Mouse (Mus musculus): ENCODE data around the gene Olfr983. TPM values are rescaled to one million over a fixed set of nuclear protein-coding genes. Genes with fewer than 3 reads are reported as not detected.

Olfr983 gene
- polyA plus RNA-seq, 1 experiment from 2014 or later = not detected

DNA sequence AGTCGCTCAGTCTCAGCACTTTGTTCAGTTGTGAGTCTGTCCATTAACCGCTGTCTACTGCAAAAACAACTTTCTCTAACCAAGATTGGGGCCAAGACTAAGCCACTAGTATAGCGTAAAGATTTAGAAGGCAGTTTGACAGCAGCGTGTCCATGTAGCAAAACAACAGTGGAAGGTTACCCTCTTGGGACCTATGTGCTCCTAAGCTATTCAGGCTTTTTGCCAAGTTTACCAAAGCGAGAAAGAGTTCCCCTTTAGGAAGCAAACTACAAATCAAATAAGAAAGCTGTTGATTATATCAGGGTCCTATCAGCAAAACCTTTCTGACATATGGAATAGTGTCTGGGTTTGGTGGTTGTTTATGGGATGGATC lies 23.9 kb upstream of the Olfr983 start:
- DNase-seq (ENCODE audit: low spot score) = no peak
- Histone ChIP-seq H3K27me3 (replicated peaks; ENCODE audit: insufficient read depth, low read length) (no peaks in the 10 kb centered on the region), H3K4me3 (ENCODE audit: low read depth, low read length) (no peak overlapping the region), H3K4me2 (replicated peaks; ENCODE audit: low read depth, low read length) (0 out of 2 replicates have a peak overlapping the region, but pooled peaks have one; percentile 17), H3K9me3 (ENCODE audit: low read length) (no peaks in the 10 kb centered on the region), H3K36me3 (ENCODE audit: insufficient read depth, low read length) (no peaks in the 10 kb centered on the region), H3K9ac (replicated peaks; ENCODE audit: low read depth) (no peak overlapping the region), H3K27ac (ENCODE audit: low read length) (no peak overlapping the region), H3K4me1 (ENCODE audit: insufficient read depth, low read depth, low read length) (no peaks in the 10 kb centered on the region)
- ATAC-seq = no peak
- TF ChIP-seq EP300 (IDR thresholded peaks at IDR 0.05) (no peak), CTCF (IDR thresholded peaks at IDR 0.05) (no peak)
- WGBS = 53% methylated on average over 5 of the region's 5 CpGs

DNA sequence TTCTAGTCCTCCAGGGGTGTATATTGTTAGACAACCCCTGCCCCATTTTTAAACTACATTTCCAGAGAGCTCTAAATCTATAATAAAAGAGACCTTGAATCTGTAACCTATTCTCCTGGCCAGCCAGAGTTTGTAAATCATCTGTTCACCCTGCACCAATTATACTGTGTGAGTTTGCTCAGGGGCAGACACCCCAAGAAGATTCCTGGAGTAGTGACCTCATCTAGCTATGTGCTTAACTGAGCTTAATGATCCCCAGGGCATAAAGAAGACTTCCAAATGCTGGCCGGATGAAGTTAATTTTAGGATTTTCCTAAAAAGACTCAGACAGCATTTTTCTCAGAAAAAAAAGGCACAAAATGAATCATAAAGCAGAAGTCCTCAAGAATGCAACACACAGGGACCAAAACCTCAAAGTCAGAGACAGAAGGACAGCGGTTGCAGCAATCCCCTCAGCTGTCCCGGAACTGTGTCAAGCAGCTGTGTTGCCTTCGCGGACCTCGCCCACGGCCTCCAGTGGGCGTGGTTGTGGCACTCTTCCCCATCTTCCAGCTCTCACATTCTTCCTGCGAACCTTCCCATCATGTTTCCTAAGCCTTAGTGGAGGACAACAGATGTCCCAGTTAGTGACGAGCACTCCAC lies 23.4 kb upstream of the Olfr983 start:
- Histone ChIP-seq H3K4me1 (ENCODE audit: insufficient read depth, low read depth, low read length) (no peaks in the 10 kb centered on the region), H3K4me2 (replicated peaks; ENCODE audit: low read depth, low read length) (peak overlapping the region; percentile 17; the same call in 1 of the 2 replicates), H3K36me3 (ENCODE audit: insufficient read depth, low read length) (no peaks in the 10 kb centered on the region), H3K27ac (ENCODE audit: low read length) (no peak overlapping the region), H3K9me3 (ENCODE audit: low read length) (no peaks in the 10 kb centered on the region), H3K4me3 (ENCODE audit: low read depth, low read length) (no peak overlapping the region), H3K9ac (replicated peaks; ENCODE audit: low read depth) (no peak overlapping the region), H3K27me3 (replicated peaks; ENCODE audit: insufficient read depth, low read length) (no peaks in the 10 kb centered on the region)
- ATAC-seq (peak; percentile 86), DNase-seq (ENCODE audit: low spot score) (peak; percentile 74)
- WGBS = 33% methylated on average over 10 of the region's 10 CpGs
- TF ChIP-seq CTCF (IDR thresholded peaks at IDR 0.05) = no peak
- TF ChIP-seq EP300 (IDR thresholded peaks at IDR 0.05) = no peak

GRCm38 (mm10) chr9:40114106-40114505 lies 20.7 kb upstream of the Olfr983 start, which contains the start of gene Olfr984:
TSS of gene Olfr984 (minus strand) at chr9:40114206.
- Histone ChIP-seq H3K36me3 (ENCODE audit: insufficient read depth, low read length) (no peaks in the 10 kb centered on the region), H3K27ac (ENCODE audit: low read length) (no peak within 1 kb of the TSS), H3K27me3 (replicated peaks; ENCODE audit: insufficient read depth, low read length) (no peaks in the 10 kb centered on the region), H3K9me3 (ENCODE audit: low read length) (no peaks in the 10 kb centered on the region), H3K9ac (replicated peaks; ENCODE audit: low read depth) (no peak within 1 kb of the TSS), H3K4me2 (replicated peaks; ENCODE audit: low read depth, low read length) (no peak within 1 kb of the TSS), H3K4me1 (ENCODE audit: insufficient read depth, low read depth, low read length) (no peaks in the 10 kb centered on the region), H3K4me3 (ENCODE audit: low read depth, low read length) (no peak within 1 kb of the TSS)
- WGBS = 79% methylated on average over 2 of the region's 2 CpGs
- no peak for ATAC-seq
- TF ChIP-seq EP300 (IDR thresholded peaks at IDR 0.05) (no peak), CTCF (IDR thresholded peaks at IDR 0.05) (no peak)
- DNase-seq (ENCODE audit: low spot score) = no peak

DNA sequence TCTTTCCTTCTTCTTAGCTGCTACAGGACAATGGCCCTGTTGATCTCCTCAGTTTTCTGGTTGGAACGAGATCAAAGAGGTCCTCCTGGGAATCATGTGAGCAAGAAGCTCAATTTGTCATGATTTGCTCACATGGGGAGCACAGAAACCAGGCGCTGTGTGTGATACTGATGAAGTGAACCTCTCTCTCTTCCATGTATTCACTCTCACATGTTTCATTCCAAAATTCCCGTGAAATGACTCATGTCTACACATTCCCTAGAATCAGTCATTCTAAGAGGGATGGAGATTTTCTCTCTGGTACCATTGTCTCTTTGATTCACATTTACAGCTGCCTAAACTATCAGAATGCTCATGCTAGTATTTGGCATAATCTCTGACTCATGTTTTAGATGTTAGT lies 1.4 kb upstream of the Olfr983 start:
- DNase-seq (ENCODE audit: low spot score) (no peak), ATAC-seq (no peak)
- no peaks in the 10 kb centered on the region for H3K36me3 ChIP-seq (ENCODE audit: insufficient read depth, low read length)
- no peak for TF ChIP-seq EP300 (IDR thresholded peaks at IDR 0.05)
- TF ChIP-seq CTCF (IDR thresholded peaks at IDR 0.05) = no peak
- H3K4me2 ChIP-seq (replicated peaks; ENCODE audit: low read depth, low read length) = no peak overlapping the region
- no peak overlapping the region for H3K4me3 ChIP-seq (ENCODE audit: low read depth, low read length)
- no peaks in the 10 kb centered on the region for H3K27me3 ChIP-seq (replicated peaks; ENCODE audit: insufficient read depth, low read length)
- no peaks in the 10 kb centered on the region for H3K9me3 ChIP-seq (ENCODE audit: low read length)
- no peak overlapping the region for H3K27ac ChIP-seq (ENCODE audit: low read length)
- no peaks in the 10 kb centered on the region for H3K4me1 ChIP-seq (ENCODE audit: insufficient read depth, low read depth, low read length)
- H3K9ac ChIP-seq (replicated peaks; ENCODE audit: low read depth) = no peak overlapping the region
- WGBS = 59% methylated on average over 3 of the region's 3 CpGs

DNA sequence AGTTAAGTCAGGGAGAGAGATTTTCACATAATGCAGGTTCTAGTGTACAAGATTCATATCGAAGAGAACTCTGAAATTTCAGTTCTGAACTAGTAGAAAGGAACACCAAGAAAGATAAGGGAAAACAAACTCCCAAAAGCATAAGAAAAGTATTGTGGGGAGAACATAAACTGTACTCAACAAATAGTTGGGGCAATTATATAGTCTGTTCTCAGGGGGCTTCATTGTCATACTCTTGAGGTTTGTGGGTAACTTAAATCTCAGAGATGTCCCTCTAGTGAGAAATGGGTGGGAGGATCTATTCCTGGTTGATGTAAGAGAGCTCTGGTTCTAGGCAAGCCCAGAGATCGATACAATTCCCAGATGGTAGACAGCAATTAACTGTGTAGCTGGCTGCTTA lies 19.9 kb downstream of the Olfr983 start, which contains the start of gene Olfr982:
Gene Olfr982, plus strand, starts transcription at position 301 of the 400 bp plus-strand sequence.
- no peak within 1 kb of the TSS for H3K9ac ChIP-seq (replicated peaks; ENCODE audit: low read depth)
- H3K27ac ChIP-seq (ENCODE audit: low read length) = no peak within 1 kb of the TSS
- H3K27me3 ChIP-seq (replicated peaks; ENCODE audit: insufficient read depth, low read length) = no peaks in the 10 kb centered on the region
- H3K4me1 ChIP-seq (ENCODE audit: insufficient read depth, low read depth, low read length) = no peaks in the 10 kb centered on the region
- no peak for TF ChIP-seq EP300 (IDR thresholded peaks at IDR 0.05)
- no peak for TF ChIP-seq CTCF (IDR thresholded peaks at IDR 0.05)
- ATAC-seq (no peak), DNase-seq (ENCODE audit: low spot score) (no peak)
- H3K4me3 ChIP-seq (ENCODE audit: low read depth, low read length) = no peak within 1 kb of the TSS
- WGBS = 77% methylated on average over 2 of the region's 2 CpGs
- H3K36me3 ChIP-seq (ENCODE audit: insufficient read depth, low read length) = no peaks in the 10 kb centered on the region
- H3K4me2 ChIP-seq (replicated peaks; ENCODE audit: low read depth, low read length) = no peak within 1 kb of the TSS
- no peaks in the 10 kb centered on the region for H3K9me3 ChIP-seq (ENCODE audit: low read length)

GRCm38 (mm10) chr9:40050138-40050537 lies 43.3 kb downstream of the Olfr983 start:
- H3K4me3 ChIP-seq (ENCODE audit: low read depth, low read length) = no peak overlapping the region
- TF ChIP-seq EP300 (IDR thresholded peaks at IDR 0.05) (no peak), CTCF (IDR thresholded peaks at IDR 0.05) (no peak)
- DNase-seq (ENCODE audit: low spot score) (no peak), ATAC-seq (no peak)
- H3K4me2 ChIP-seq (replicated peaks; ENCODE audit: low read depth, low read length) = no peak overlapping the region
- H3K9me3 ChIP-seq (ENCODE audit: low read length) = no peaks in the 10 kb centered on the region
- WGBS = 91% methylated on average over 19 of the region's 19 CpGs
- no peaks in the 10 kb centered on the region for H3K36me3 ChIP-seq (ENCODE audit: insufficient read depth, low read length)
- no peak overlapping the region for H3K27ac ChIP-seq (ENCODE audit: low read length)
- no peak overlapping the region for H3K9ac ChIP-seq (replicated peaks; ENCODE audit: low read depth)
- no peaks in the 10 kb centered on the region for H3K27me3 ChIP-seq (replicated peaks; ENCODE audit: insufficient read depth, low read length)
- H3K4me1 ChIP-seq (ENCODE audit: insufficient read depth, low read depth, low read length) = no peaks in the 10 kb centered on the region

Other genes starting within 250 kb of the Olfr983 start
- gene Olfr972, start 227.2 kb downstream of the Olfr983 start, polyA plus RNA-seq (2015; fragmentation: Nextera tagmentation; extraction: Ambion mirVana) = not detected in 2 replicates
- gene Olfr229, start 186.3 kb downstream of the Olfr983 start, polyA plus RNA-seq (2015; fragmentation: Nextera tagmentation; extraction: Ambion mirVana) = not detected in 2 replicates
- not detected in 2 replicates for gene Olfr974, start 156.1 kb downstream of the Olfr983 start, polyA plus RNA-seq (2015; fragmentation: Nextera tagmentation; extraction: Ambion mirVana)
- gene Olfr975, start 141.5 kb downstream of the Olfr983 start, polyA plus RNA-seq (2015; fragmentation: Nextera tagmentation; extraction: Ambion mirVana) = not detected in 2 replicates
- not detected in 2 replicates for gene Olfr976, start 132.5 kb downstream of the Olfr983 start, polyA plus RNA-seq (2015; fragmentation: Nextera tagmentation; extraction: Ambion mirVana)
- gene Olfr978, start 101.5 kb downstream of the Olfr983 start, polyA plus RNA-seq (2015; fragmentation: Nextera tagmentation; extraction: Ambion mirVana) = not detected in 2 replicates
- gene Olfr979, start 90.1 kb downstream of the Olfr983 start, polyA plus RNA-seq (2015; fragmentation: Nextera tagmentation; extraction: Ambion mirVana) = not detected in 2 replicates
- gene Olfr980, start 84.0 kb downstream of the Olfr983 start, polyA plus RNA-seq (2015; fragmentation: Nextera tagmentation; extraction: Ambion mirVana) = not detected in 2 replicates
- not detected in 2 replicates for gene Olfr981, start 72.1 kb downstream of the Olfr983 start, polyA plus RNA-seq (2015; fragmentation: Nextera tagmentation; extraction: Ambion mirVana)
- not detected in 2 replicates for gene Olfr982, start 19.8 kb downstream of the Olfr983 start, polyA plus RNA-seq (2015; fragmentation: Nextera tagmentation; extraction: Ambion mirVana)
- gene Olfr984, start 20.6 kb upstream of the Olfr983 start, polyA plus RNA-seq (2015; fragmentation: Nextera tagmentation; extraction: Ambion mirVana) = not detected in 2 replicates
- gene Olfr985, start 36.6 kb upstream of the Olfr983 start, polyA plus RNA-seq (2015; fragmentation: Nextera tagmentation; extraction: Ambion mirVana) = not detected in 2 replicates
- gene Tmem225, start 54.5 kb upstream of the Olfr983 start, polyA plus RNA-seq (2015; fragmentation: Nextera tagmentation; extraction: Ambion mirVana) = not detected in 2 replicates
- not detected in 2 replicates for gene Olfr986, start 87.3 kb upstream of the Olfr983 start, polyA plus RNA-seq (2015; fragmentation: Nextera tagmentation; extraction: Ambion mirVana)
- gene Zfp202, start 98.7 kb upstream of the Olfr983 start, polyA plus RNA-seq (2015; fragmentation: Nextera tagmentation; extraction: Ambion mirVana) = 1.3 and 1.7 TPM in 2 replicates
- 37.6 and 46.9 TPM in 2 replicates for gene Scn3b, start 175.6 kb upstream of the Olfr983 start, polyA plus RNA-seq (2015; fragmentation: Nextera tagmentation; extraction: Ambion mirVana)

Data from lung, postnatal 0 days (tissue).